Mouse (Mus musculus): ENCODE measurements around the gene Tmprss9. TPM values are rescaled to one million over a fixed set of nuclear protein-coding genes. Genes with fewer than 3 reads are reported as not detected.

Tmprss9 gene
- 0.02 and 0.03 TPM in 2 replicates for polyA plus RNA-seq (2012)

GRCm38 (mm10) chr10:80871581-80871980 is at the start of gene Tmprss9:
Tmprss9 (plus strand) TSS chr10:80871848.
- Histone ChIP-seq H3K4me1 (ENCODE audit: control insufficient read depth) (peaks cover 66% of the 10 kb centered on the region), H3K9me3 (ENCODE audit: control insufficient read depth, low read length) (peaks cover 2% of the 10 kb centered on the region; the same call in 1 of the 2 replicates), H3K27me3 (ENCODE audit: control insufficient read depth) (peaks cover 16% of the 10 kb centered on the region), H3K36me3 (ENCODE audit: control insufficient read depth) (peaks cover 34% of the 10 kb centered on the region), H3K4me3 (replicated peaks) (no peak within 1 kb of the TSS)
- TF ChIP-seq TAL1 (IDR thresholded peaks at IDR 0.05; ENCODE audit: low read length) (no peak), GATA1 (IDR thresholded peaks at IDR 0.05; ENCODE audit: low read length) (no peak)

- Histone ChIP-seq H3K9me3 (ENCODE audit: control insufficient read depth, low read length) (no peaks in the 10 kb centered on the region), H3K27me3 (ENCODE audit: control insufficient read depth) (no peaks in the 10 kb centered on the region), H3K4me1 (ENCODE audit: control insufficient read depth) (peaks cover 68% of the 10 kb centered on the region), H3K36me3 (ENCODE audit: control insufficient read depth) (no peaks in the 10 kb centered on the region; the same call in 1 of the 2 replicates), H3K4me3 (replicated peaks) (no peak overlapping the region)
- no peak for TF ChIP-seq GATA1 (IDR thresholded peaks at IDR 0.05; ENCODE audit: low read length)
- TF ChIP-seq TAL1 (IDR thresholded peaks at IDR 0.05; ENCODE audit: low read length): no peak
Measured at GRCm38 (mm10) chr10:80821991-80822390, 49.7 kb upstream of the Tmprss9 start.

GRCm38 (mm10) chr10:80822528-80822927 is 49.1 kb upstream of the Tmprss9 start:
- peaks cover 68% of the 10 kb centered on the region for H3K4me1 ChIP-seq (ENCODE audit: control insufficient read depth)
- H3K9me3 ChIP-seq (ENCODE audit: control insufficient read depth, low read length): no peaks in the 10 kb centered on the region
- peaks cover 5% of the 10 kb centered on the region for H3K36me3 ChIP-seq (ENCODE audit: control insufficient read depth)
- H3K27me3 ChIP-seq (ENCODE audit: control insufficient read depth): no peaks in the 10 kb centered on the region
- peak overlapping the region; percentile 1 for H3K4me3 ChIP-seq (replicated peaks)
- TF ChIP-seq TAL1 (IDR thresholded peaks at IDR 0.05; ENCODE audit: low read length) (no peak), GATA1 (IDR thresholded peaks at IDR 0.05; ENCODE audit: low read length) (no peak)

- Histone ChIP-seq H3K4me3 (replicated peaks) (no peak overlapping the region), H3K4me1 (ENCODE audit: control insufficient read depth) (peaks cover 72% of the 10 kb centered on the region), H3K9me3 (ENCODE audit: control insufficient read depth, low read length) (no peaks in the 10 kb centered on the region), H3K27me3 (ENCODE audit: control insufficient read depth) (no peaks in the 10 kb centered on the region), H3K36me3 (ENCODE audit: control insufficient read depth) (peaks cover 13% of the 10 kb centered on the region)
- no peak for TF ChIP-seq GATA1 (IDR thresholded peaks at IDR 0.05; ENCODE audit: low read length)
- TF ChIP-seq TAL1 (IDR thresholded peaks at IDR 0.05; ENCODE audit: low read length): no peak
Measured at GRCm38 (mm10) chr10:80823316-80823715, 48.3 kb upstream of the Tmprss9 start.

- H3K36me3 ChIP-seq (ENCODE audit: control insufficient read depth): peaks cover 19% of the 10 kb centered on the region
- no peaks in the 10 kb centered on the region for H3K9me3 ChIP-seq (ENCODE audit: control insufficient read depth, low read length)
- no peaks in the 10 kb centered on the region for H3K27me3 ChIP-seq (ENCODE audit: control insufficient read depth)
- peaks cover 69% of the 10 kb centered on the region for H3K4me1 ChIP-seq (ENCODE audit: control insufficient read depth)
- no peak overlapping the region for H3K4me3 ChIP-seq (replicated peaks)
- no peak for TF ChIP-seq GATA1 (IDR thresholded peaks at IDR 0.05; ENCODE audit: low read length)
- no peak for TF ChIP-seq TAL1 (IDR thresholded peaks at IDR 0.05; ENCODE audit: low read length)
Measured at GRCm38 (mm10) chr10:80823847-80824643, 47.6 kb upstream of the Tmprss9 start.

- H3K36me3 ChIP-seq (ENCODE audit: control insufficient read depth): peaks cover 27% of the 10 kb centered on the region
- H3K9me3 ChIP-seq (ENCODE audit: control insufficient read depth, low read length): no peaks in the 10 kb centered on the region
- peaks cover 69% of the 10 kb centered on the region for H3K4me1 ChIP-seq (ENCODE audit: control insufficient read depth)
- no peaks in the 10 kb centered on the region for H3K27me3 ChIP-seq (ENCODE audit: control insufficient read depth)
- TF ChIP-seq TAL1 (IDR thresholded peaks at IDR 0.05; ENCODE audit: low read length) (no peak), GATA1 (IDR thresholded peaks at IDR 0.05; ENCODE audit: low read length) (no peak)
- H3K4me3 ChIP-seq (replicated peaks): no peak overlapping the region
Measured at GRCm38 (mm10) chr10:80824827-80825226, 46.8 kb upstream of the Tmprss9 start.

GRCm38 (mm10) chr10:80826151-80827062 is 45.2 kb upstream of the Tmprss9 start, which contains the start of gene Oaz1:
Oaz1 (plus strand) TSS chr10:80826656.
- Histone ChIP-seq H3K4me1 (ENCODE audit: control insufficient read depth) (peaks cover 76% of the 10 kb centered on the region), H3K36me3 (ENCODE audit: control insufficient read depth) (peaks cover 43% of the 10 kb centered on the region), H3K27me3 (ENCODE audit: control insufficient read depth) (no peaks in the 10 kb centered on the region), H3K4me3 (replicated peaks) (peak within 1 kb of the TSS; percentile 86), H3K9me3 (ENCODE audit: control insufficient read depth, low read length) (no peaks in the 10 kb centered on the region)
- TF ChIP-seq GATA1 (IDR thresholded peaks at IDR 0.05; ENCODE audit: low read length): no peak
- TF ChIP-seq TAL1 (IDR thresholded peaks at IDR 0.05; ENCODE audit: low read length): no peak

GRCm38 (mm10) chr10:80827063-80827869 is 44.4 kb upstream of the Tmprss9 start:
- no peak for TF ChIP-seq TAL1 (IDR thresholded peaks at IDR 0.05; ENCODE audit: low read length)
- TF ChIP-seq GATA1 (IDR thresholded peaks at IDR 0.05; ENCODE audit: low read length): no peak
- Histone ChIP-seq H3K4me1 (ENCODE audit: control insufficient read depth) (peaks cover 79% of the 10 kb centered on the region), H3K27me3 (ENCODE audit: control insufficient read depth) (peaks cover 1% of the 10 kb centered on the region), H3K36me3 (ENCODE audit: control insufficient read depth) (peaks cover 47% of the 10 kb centered on the region), H3K9me3 (ENCODE audit: control insufficient read depth, low read length) (no peaks in the 10 kb centered on the region), H3K4me3 (replicated peaks) (peak overlapping the region; percentile 86)

Measured in erythroblast, embryonic 14.5 days (primary cell).